Mouse (Mus musculus) forebrain, embryonic 13.5 days (tissue): Measurements from ENCODE around the gene Apc2. TPM values are rescaled to one million over a fixed set of nuclear protein-coding genes. Genes with fewer than 3 reads are reported as not detected.

Experiments
- ATAC-seq: fragments of 200-750 bp; cut with Nextera tagmentation; 2 replicates; pipeline ENCODE4 v1.8.0; 2017
- H3K27ac ChIP-seq: fragments of 300-500 bp; sonication (generic); 2 replicates; pipeline ENCODE4 v1.5.1; 2015; ENCODE audit warnings: inconsistent platforms, mild to moderate bottlenecking, moderate library complexity
- H3K27me3 ChIP-seq: fragments of 300-500 bp; sonication (generic); 2 replicates; pipeline ENCODE4 v1.6.1; 2015; ENCODE audit warnings: mild to moderate bottlenecking, inconsistent platforms
- H3K36me3 ChIP-seq: fragments of 300-500 bp; sonication (generic); 2 replicates; pipeline ENCODE4 v1.6.1; 2015; ENCODE audit warnings: mild to moderate bottlenecking, inconsistent platforms; ENCODE audit not compliant: poor library complexity, severe bottlenecking
- H3K4me1 ChIP-seq: fragments of 300-500 bp; sonication (generic); 2 replicates; pipeline ENCODE4 v1.6.1; 2015; ENCODE audit warnings: inconsistent platforms
- H3K4me2 ChIP-seq: fragments of 300-500 bp; sonication (generic); 2 replicates; pipeline ENCODE4 v1.6.1; 2015; ENCODE audit warnings: inconsistent platforms, mild to moderate bottlenecking, moderate library complexity
- H3K4me3 ChIP-seq: fragments of 300-500 bp; sonication (generic); 2 replicates; pipeline ENCODE4 v1.5.1; 2015; ENCODE audit warnings: mild to moderate bottlenecking, inconsistent platforms
- H3K9ac ChIP-seq: fragments of 300-500 bp; sonication (generic); 2 replicates; pipeline ENCODE4 v1.6.1; 2015; ENCODE audit warnings: mild to moderate bottlenecking, inconsistent platforms
- H3K9me3 ChIP-seq: fragments of 300-500 bp; sonication (generic); replicated peaks from 2 replicates; pipeline ENCODE4 v1.6.1; 2016; ENCODE audit warnings: inconsistent platforms
- WGBS: fragments of 180-500 bp; shearing (Covaris S2); methylation state at CpG from one replicate; pipeline ENCODE4 v1.1.7; 2015; 5-methylcytosine and 5-hydroxymethylcytosine counted together
- polyA plus RNA-seq: library from polyadenylated mRNA; unstranded; fragments of >200 nt; fragmentation: Nextera tagmentation; extraction: Ambion mirVana; gene quantifications from 2 replicates; pipeline ENCODE4 v1.2.1, GENCODE M21; 2015

Gene Apc2
- polyA plus RNA-seq, 1 experiment from 2014 or later: 129 TPM

DNA sequence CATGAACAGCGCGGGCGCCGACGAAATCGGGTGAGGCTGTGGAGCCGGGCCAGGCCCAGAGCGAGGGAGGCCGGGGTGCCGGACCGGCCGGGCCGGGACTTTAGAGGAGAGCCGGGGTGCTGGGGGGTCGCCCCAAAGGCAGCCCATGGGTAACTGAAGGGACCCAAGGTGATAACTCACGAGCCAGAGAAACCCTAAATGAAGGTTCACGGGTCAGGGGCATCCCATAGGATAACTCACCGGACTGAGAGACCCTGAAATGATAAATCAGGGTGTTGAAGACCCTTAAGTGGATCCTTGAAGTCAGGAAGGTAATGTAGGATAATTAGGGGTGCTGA lies 30.7 kb upstream of the Apc2 start:
- Histone ChIP-seq H3K9ac (peak overlapping the region; percentile 98), H3K4me3 (peak overlapping the region; percentile 91), H3K4me1 (peaks cover 60% of the 10 kb centered on the region), H3K36me3 (peaks cover 13% of the 10 kb centered on the region), H3K9me3 (no peaks in the 10 kb centered on the region), H3K27ac (peak overlapping the region; percentile 40), H3K4me2 (peak overlapping the region; percentile 93), H3K27me3 (no peaks in the 10 kb centered on the region)
- no peak for ATAC-seq
- under 1% methylated on average over 17 of the region's 18 CpGs for WGBS

DNA sequence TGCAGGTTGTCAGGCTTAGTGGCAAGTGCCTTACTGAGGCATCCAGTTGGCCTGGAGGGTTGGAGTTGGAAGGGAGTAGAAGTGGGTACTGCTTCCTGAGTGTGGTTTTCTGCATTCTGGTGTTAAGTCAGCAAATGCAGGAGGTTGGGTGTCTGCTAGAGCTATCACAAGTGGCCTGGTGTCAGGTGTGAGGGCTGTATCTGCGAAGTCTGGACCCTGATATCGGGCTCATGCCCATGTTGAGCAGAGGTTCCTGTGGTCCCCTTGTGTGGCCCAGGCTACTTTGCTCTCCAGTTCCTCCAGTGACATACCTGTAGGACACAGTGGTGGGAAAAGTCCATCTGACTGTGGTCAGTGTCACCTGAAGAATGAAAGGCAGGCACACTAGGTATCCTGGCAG lies 25.7 kb upstream of the Apc2 start:
- H3K9ac ChIP-seq: peak overlapping the region; percentile 41

DNA sequence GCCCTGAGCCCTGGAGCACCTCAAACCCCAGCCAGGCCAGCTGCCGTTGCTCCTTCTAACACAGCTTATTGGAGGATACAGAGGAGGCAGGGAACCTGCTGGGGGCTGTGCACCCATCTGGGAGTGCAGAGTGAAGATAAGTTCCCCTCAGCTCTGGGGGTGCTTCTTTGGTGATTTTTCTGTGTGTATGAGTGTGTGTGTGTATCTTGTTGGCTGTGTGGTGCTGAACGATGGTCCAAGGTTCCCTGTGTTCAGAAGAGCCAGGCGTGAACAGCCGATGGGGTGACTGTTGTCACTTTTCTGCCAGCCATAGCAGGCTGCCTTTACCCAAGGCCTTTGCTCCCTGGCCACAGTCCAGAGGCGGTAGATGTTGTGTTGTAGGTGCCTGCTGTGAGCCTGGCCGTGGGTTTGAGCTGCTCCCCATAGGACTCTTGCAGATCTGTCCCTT lies 25.0 kb upstream of the Apc2 start:
- H3K9ac ChIP-seq: peak overlapping the region; percentile 41
- H3K27ac ChIP-seq: 0 out of 2 replicates have a peak overlapping the region, but pooled peaks have one; percentile 4
- no peaks in the 10 kb centered on the region for H3K27me3 ChIP-seq
- no peak overlapping the region for H3K4me3 ChIP-seq
- H3K4me1 ChIP-seq: peaks cover 62% of the 10 kb centered on the region
- no peak overlapping the region for H3K4me2 ChIP-seq
- H3K9me3 ChIP-seq: no peaks in the 10 kb centered on the region
- no peak for ATAC-seq
- peaks cover 51% of the 10 kb centered on the region for H3K36me3 ChIP-seq
- WGBS: 78% methylated on average over 6 of the region's 6 CpGs

More for the DNA sequence above, 25.7 kb upstream of the Apc2 start:
- no peak overlapping the region for H3K4me2 ChIP-seq
- no peak for ATAC-seq
- peaks cover 65% of the 10 kb centered on the region for H3K4me1 ChIP-seq
- WGBS: 90% methylated on average over 2 of the region's 2 CpGs
- no peaks in the 10 kb centered on the region for H3K9me3 ChIP-seq
- H3K27me3 ChIP-seq: no peaks in the 10 kb centered on the region
- 0 out of 2 replicates have a peak overlapping the region, but pooled peaks have one; percentile 4 for H3K27ac ChIP-seq
- H3K36me3 ChIP-seq: peaks cover 46% of the 10 kb centered on the region
- no peak overlapping the region for H3K4me3 ChIP-seq

DNA sequence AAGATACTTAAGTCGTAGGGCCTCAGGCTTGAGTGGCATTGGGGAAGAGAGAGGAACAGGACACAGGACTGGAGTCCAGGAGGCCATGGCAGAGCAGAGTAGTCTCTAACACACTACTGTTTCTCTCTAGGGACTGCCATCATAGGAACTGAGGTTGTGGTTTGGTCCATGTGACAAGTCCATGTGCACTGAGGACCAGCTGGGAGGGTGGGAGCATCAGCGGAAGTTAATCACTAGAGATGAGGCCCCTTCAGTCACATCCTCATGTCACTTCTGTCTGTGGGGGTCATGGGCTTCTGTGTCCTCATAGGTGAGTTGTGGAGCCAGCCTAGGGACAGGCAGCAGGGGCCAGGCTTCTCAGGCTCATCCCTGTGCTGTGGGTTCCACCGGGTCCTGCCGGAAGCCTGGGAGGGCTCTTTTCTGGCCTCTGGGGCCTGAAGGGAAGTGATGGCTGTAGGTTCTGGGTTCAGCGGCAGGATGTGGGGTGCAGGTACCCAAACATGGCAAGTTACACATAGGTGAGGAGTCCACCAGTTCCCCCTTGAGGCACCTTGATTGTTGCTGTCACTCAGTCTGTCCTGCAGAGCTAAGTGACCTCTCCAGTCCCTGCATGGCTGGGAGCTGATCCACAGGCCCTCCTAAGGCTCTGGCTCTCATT lies 24.5 kb upstream of the Apc2 start:
- Histone ChIP-seq H3K4me1 (peaks cover 56% of the 10 kb centered on the region), H3K36me3 (peaks cover 57% of the 10 kb centered on the region), H3K9ac (no peak overlapping the region), H3K4me3 (no peak overlapping the region), H3K4me2 (no peak overlapping the region), H3K9me3 (no peaks in the 10 kb centered on the region), H3K27ac (no peak overlapping the region), H3K27me3 (no peaks in the 10 kb centered on the region)
- WGBS: 87% methylated on average over 5 of the region's 5 CpGs
- ATAC-seq: no peak

DNA sequence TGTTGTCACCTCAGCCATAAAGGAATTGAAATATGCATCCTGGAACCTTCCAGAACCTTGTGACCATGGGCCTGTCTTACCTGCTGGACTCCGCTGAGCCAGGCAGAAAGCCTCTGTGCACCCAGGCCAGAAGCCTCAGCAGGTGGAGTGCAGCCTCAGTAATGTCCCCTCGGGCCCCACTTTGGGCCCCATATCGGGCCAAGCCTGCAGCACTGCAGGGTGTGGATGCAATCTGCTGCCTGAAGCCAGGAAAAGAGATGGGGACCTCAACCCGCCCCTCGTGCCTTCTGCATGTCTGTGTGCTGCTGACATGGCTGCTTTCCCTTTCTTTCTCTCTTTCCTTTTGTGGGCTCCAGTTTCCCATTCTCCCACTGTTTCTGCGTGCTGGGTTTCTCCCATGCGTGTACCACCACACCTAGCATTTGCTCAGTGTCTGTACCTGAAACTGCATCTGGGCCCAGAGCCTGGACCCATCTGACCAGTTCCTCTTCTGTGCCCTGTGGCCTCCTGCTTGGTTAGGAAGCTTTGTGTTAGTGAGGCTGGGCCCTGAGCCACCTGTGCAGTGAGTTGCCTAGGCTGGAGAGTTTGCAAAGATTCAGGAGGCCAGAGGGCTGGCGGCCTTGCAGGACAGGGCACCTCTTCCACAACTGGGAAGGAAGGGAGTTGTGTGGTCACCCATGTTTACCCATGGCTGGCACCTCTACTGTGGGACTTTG lies 23.7 kb upstream of the Apc2 start:
- Histone ChIP-seq H3K36me3 (peaks cover 62% of the 10 kb centered on the region), H3K27me3 (no peaks in the 10 kb centered on the region), H3K27ac (no peak overlapping the region), H3K4me2 (no peak overlapping the region), H3K4me1 (peaks cover 49% of the 10 kb centered on the region), H3K9me3 (no peaks in the 10 kb centered on the region), H3K4me3 (no peak overlapping the region), H3K9ac (no peak overlapping the region)
- WGBS: 88% methylated on average over 8 of the region's 8 CpGs
- ATAC-seq: no peak

DNA sequence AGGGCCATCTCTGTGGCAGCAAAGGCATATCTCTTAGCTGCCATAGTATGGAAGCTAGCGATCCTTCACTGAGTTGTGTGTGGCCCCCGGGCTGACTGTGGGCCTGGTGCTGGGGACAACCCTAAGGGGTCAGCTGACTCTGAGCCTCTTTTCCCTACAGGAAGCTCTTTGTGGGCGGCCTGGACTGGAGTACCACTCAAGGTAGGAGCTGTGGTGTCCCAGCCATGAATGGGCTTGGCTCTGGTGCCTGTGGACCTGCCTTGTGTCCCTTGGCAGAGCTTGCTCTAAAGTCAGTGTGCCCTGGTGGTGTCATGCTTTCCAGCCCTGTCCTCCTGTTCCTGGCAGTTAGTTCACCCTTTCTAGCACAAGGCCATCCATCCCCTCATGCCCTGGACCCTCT lies 21.9 kb upstream of the Apc2 start:
- Histone ChIP-seq H3K4me2 (no peak overlapping the region), H3K4me1 (peaks cover 31% of the 10 kb centered on the region), H3K27ac (no peak overlapping the region), H3K36me3 (peaks cover 73% of the 10 kb centered on the region), H3K9ac (no peak overlapping the region), H3K27me3 (no peaks in the 10 kb centered on the region), H3K4me3 (no peak overlapping the region), H3K9me3 (no peaks in the 10 kb centered on the region)
- WGBS: 94% methylated on average over 3 of the region's 3 CpGs
- ATAC-seq: no peak

DNA sequence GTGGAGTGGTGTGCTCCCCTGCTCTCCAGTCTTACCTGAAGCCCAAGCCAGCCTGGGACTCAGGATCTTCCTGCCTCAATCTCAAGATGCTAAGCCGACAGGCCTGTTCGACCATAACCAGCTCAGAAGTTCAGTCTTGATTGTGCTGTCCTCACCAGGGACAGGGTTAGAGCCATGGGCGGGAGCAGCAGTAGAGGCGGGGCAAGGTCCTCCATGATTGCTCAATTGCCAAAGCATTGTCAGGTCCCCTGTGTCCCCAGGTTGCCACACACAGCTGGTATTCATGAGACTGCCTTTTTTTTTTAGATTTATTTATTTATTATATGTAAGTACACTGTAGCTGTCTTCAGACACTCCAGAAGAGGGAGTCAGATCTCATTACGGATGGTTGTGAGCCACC lies 19.5 kb upstream of the Apc2 start:
- no peak overlapping the region for H3K9ac ChIP-seq
- no peak overlapping the region for H3K4me3 ChIP-seq
- H3K27ac ChIP-seq: no peak overlapping the region
- H3K27me3 ChIP-seq: no peaks in the 10 kb centered on the region
- H3K4me1 ChIP-seq: peaks cover 11% of the 10 kb centered on the region
- no peak overlapping the region for H3K4me2 ChIP-seq
- WGBS: 96% methylated on average over 5 of the region's 5 CpGs
- no peak for ATAC-seq
- peaks cover 89% of the 10 kb centered on the region for H3K36me3 ChIP-seq
- H3K9me3 ChIP-seq: no peaks in the 10 kb centered on the region

DNA sequence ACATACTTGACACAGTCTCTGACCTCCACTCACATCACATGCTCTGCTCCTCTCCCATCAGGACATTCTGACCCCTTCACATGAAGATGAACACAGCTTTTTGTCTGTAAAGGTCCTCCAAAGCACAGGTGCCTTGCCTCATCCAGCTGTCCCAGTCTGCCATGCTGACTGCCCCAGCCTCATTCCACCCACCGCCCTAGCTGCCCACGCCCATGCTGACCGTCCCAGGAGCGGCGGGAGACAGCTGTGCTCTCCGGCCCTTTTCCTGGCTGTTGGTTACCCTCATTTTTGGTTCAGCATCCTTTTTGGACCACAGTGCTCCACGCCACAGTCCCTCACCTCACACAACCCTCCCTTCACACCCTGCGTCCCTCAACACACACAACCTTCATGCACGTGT lies 17.4 kb upstream of the Apc2 start:
- H3K36me3 ChIP-seq: peaks cover 95% of the 10 kb centered on the region
- WGBS: 93% methylated on average over 9 of the region's 9 CpGs
- ATAC-seq: no peak

DNA sequence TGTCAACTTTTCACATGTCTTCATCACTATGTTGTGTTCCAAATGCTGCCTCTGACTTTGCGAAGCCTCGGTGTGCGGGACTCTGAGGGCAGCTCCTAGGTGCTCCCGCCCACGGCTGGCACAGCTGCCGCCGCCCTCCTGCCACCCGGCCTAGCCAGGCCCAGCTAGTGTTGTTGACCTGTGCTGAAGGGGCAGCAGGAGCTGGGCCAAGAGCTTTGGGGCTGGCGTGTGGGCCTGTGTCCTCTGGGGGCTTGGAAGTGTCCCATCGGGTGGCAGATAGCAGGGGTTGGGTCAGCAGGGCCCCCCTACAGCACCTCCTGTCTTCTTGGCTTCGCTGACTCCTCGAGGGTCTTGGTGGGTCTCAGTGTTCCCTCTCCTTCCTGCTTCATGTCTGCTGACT lies 16.5 kb upstream of the Apc2 start:
- H3K9me3 ChIP-seq: no peaks in the 10 kb centered on the region
- no peak overlapping the region for H3K9ac ChIP-seq
- ATAC-seq: no peak
- H3K4me1 ChIP-seq: no peaks in the 10 kb centered on the region
- peaks cover 95% of the 10 kb centered on the region for H3K36me3 ChIP-seq
- H3K4me2 ChIP-seq: no peak overlapping the region
- no peaks in the 10 kb centered on the region for H3K27me3 ChIP-seq
- no peak overlapping the region for H3K27ac ChIP-seq
- 94% methylated on average over 12 of the region's 12 CpGs for WGBS
- no peak overlapping the region for H3K4me3 ChIP-seq

More for the DNA sequence above, 17.4 kb upstream of the Apc2 start:
- H3K27me3 ChIP-seq: no peaks in the 10 kb centered on the region
- H3K4me1 ChIP-seq: no peaks in the 10 kb centered on the region
- no peak overlapping the region for H3K4me2 ChIP-seq
- no peak overlapping the region for H3K27ac ChIP-seq
- no peak overlapping the region for H3K4me3 ChIP-seq
- H3K9ac ChIP-seq: no peak overlapping the region
- no peaks in the 10 kb centered on the region for H3K9me3 ChIP-seq

DNA sequence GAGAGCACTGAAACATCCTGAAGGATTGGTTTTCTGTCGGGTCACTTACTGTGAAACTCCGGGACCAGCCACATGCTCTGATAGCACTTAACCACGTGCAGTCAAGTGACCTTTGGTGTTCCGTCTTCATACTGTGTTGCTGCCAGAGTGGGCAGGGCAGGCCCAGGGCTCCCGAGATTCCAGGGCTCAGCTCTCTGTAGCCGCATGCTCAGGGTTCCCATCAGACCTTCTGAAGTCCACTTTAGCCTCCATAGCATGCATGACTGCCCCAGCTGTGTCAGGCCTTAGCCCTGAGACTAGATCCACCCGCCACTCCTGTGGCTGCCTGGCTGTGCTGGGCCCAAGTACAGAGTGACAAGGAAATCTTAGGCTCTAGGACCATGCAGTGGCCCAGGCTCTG lies 14.5 kb upstream of the Apc2 start:
- peaks cover 96% of the 10 kb centered on the region for H3K36me3 ChIP-seq
- no peak overlapping the region for H3K27ac ChIP-seq
- no peaks in the 10 kb centered on the region for H3K9me3 ChIP-seq
- WGBS: 89% methylated on average over 7 of the region's 7 CpGs
- no peak overlapping the region for H3K4me3 ChIP-seq
- no peaks in the 10 kb centered on the region for H3K27me3 ChIP-seq
- no peaks in the 10 kb centered on the region for H3K4me1 ChIP-seq
- no peak overlapping the region for H3K4me2 ChIP-seq
- no peak for ATAC-seq
- no peak overlapping the region for H3K9ac ChIP-seq

DNA sequence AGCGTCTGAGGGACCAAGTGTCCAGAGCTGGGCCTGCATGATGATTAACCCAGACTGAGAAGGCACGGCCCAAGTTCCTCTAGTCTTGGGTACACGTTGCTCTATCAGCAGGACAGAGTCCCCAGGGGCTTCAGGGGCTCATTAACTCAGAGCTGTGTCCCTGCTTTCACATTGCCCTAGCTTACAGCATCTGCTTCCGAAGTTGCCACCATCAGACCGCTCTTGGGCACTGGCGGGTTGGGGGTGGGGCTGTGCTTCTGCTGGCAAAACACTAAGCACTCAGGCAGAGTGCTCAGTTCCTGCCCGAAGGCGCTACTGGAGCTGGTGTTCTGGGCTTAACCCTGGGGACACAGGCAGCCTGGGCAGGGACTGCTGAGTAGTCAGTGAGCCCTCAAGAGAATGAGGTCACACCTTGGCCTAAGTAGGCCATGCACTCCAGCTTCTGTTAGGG lies 13.8 kb upstream of the Apc2 start:
- no peak for ATAC-seq
- Histone ChIP-seq H3K27ac (no peak overlapping the region), H3K4me3 (no peak overlapping the region), H3K9ac (no peak overlapping the region), H3K9me3 (no peaks in the 10 kb centered on the region), H3K4me2 (no peak overlapping the region), H3K4me1 (no peaks in the 10 kb centered on the region), H3K27me3 (no peaks in the 10 kb centered on the region), H3K36me3 (peaks cover 98% of the 10 kb centered on the region)
- 85% methylated on average over 8 of the region's 8 CpGs for WGBS

DNA sequence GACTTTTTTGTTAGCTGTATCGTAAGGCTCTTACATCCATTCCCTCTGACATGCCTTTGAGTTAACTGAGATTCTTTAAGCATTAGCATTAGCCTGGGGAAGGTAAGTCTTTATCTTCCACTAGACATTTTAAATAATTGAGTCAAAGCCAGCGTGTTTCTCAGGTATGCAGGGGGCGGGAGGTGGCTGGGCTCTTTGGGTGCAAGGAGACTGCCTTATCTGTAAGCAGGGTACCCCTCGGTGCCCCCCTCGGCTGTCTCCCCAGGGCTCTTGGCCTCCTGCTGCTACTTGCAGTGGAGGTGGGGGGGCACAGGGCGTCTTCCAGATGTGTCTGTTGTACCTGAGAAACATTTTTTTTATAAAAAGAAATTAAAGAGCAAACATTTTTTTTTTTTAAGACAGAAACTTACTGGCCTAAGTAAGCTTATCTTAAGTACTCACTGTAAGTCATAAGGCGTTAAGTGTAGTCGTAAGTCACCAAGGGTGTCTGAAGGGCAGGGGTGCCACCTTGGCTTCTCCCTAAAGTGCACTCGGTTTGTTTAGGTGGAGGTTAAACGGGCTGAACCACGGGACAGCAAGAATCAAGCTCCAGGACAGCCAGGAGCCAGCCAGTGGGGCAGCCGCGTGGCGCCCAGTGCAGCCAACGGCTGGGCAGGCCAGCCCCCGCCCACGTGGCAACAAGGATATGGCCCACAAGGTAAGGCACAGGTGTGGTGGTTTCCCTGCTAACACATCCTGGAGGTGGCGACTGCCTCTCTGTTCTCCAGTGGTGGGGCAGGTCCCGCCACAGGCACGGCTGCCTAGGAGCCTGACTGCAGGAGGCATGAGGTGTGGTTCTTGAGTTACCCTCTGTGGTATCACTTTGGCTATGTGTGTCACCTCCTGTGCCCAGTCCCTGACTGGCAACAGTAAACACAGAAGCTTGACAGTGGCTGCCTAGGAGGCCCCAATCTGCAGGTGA lies 13.0 kb upstream of the Apc2 start:
- WGBS: 90% methylated on average over 20 of the region's 20 CpGs
- peaks cover 98% of the 10 kb centered on the region for H3K36me3 ChIP-seq
- ATAC-seq: no peak

More for the DNA sequence above, 13.0 kb upstream of the Apc2 start:
- Histone ChIP-seq H3K27me3 (no peaks in the 10 kb centered on the region), H3K9ac (no peak overlapping the region), H3K4me2 (no peak overlapping the region), H3K4me3 (no peak overlapping the region), H3K9me3 (no peaks in the 10 kb centered on the region), H3K4me1 (no peaks in the 10 kb centered on the region), H3K27ac (no peak overlapping the region)
